Mouse (Mus musculus): ENCODE results near the gene Abca6.

DNA sequence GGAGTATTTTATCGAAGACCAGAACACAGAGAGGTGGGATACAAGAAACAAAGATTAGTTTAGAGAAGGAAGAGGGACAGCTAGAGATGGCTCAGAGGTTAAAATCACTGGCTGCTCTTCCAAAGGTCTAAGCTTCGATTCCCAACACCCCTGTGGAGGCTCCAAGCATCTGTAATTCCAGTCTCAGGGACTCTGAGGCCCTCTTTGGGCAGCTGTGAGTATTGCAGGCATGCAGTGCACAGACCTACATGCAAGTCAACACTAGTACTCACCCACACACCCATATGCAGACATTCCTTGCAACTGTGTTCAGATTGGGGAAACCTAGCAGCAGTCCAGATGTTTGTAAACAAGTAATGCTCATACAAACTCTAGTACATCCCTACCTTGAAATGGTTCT is 39.0 kb upstream of the Abca6 start:
- TF ChIP-seq CTCF (IDR thresholded peaks at IDR 0.05; ENCODE audit: borderline replicate concordance, insufficient read depth, low read depth, low read length), result no peak
- no peak for TF ChIP-seq POLR2A (IDR thresholded peaks at IDR 0.05; ENCODE audit: borderline replicate concordance, insufficient read depth, low read length)

All from cerebellum, adult 2 months (tissue).